Mouse (Mus musculus): ENCODE measurements around the gene Ccl2. TPM values are rescaled to one million over a fixed set of nuclear protein-coding genes. Genes with fewer than 3 reads are reported as not detected.

Ccl2 gene
- polyA plus RNA-seq, 1 experiment from 2014 or later = 36.9 TPM

DNA sequence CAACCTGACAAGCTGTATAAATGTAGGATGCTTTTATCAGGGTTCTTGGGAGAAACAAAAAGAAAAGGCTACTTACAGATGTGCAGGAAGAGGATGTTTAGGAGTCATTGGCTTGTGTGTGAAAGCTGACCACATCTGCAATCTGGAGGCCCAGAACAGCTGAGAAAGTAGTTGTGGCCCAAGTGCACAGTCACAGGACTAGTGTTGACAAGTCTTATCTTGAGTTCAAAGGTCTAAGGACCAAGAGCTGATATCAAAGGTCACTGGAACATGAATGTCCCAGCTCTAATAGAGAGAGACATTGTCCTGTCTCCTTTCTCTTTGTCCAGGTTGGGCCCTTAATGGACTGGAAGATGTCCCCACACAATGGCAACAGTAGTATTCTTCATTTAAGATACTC, 15.6 kb upstream of the Ccl2 start:
- Histone ChIP-seq H3K9ac (no peak overlapping the region), H3K4me3 (ENCODE audit: low read depth, low read length) (no peak overlapping the region), H3K4me2 (no peak overlapping the region), H3K36me3 (ENCODE audit: insufficient read depth) (no peaks in the 10 kb centered on the region), H3K9me3 (ENCODE audit: low read depth, low read length) (no peaks in the 10 kb centered on the region), H3K4me1 (ENCODE audit: insufficient read depth) (no peaks in the 10 kb centered on the region), H3K27me3 (ENCODE audit: insufficient read depth, low read length) (no peaks in the 10 kb centered on the region), H3K27ac (ENCODE audit: low read depth) (no peak overlapping the region)
- ATAC-seq (ENCODE audit: insufficient read depth) (no peak), DNase-seq (no peak)
- no peak for TF ChIP-seq CTCF (IDR thresholded peaks at IDR 0.05; ENCODE audit: low read depth)

DNA sequence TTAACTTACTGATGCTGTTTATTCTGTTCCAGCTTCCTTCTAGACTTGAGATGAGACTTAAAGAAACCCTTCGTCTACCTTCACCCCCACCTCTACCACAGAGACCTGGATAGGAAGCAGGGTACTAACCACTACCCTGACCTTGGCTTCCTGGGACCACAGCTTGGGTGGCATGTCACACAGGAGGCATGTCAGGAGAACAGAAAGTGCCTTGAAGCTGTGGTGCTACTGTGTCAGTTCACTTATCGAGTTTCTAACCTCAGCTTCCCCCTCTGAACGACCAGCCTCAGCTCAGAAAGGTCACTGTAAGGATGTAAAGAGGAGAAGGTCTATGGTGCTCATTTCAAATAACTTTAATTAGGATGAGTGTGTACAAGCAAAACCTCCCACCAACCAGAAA, 14.0 kb upstream of the Ccl2 start:
- no peak for TF ChIP-seq CTCF (IDR thresholded peaks at IDR 0.05; ENCODE audit: low read depth)
- Histone ChIP-seq H3K4me1 (ENCODE audit: insufficient read depth) (no peaks in the 10 kb centered on the region), H3K27ac (ENCODE audit: low read depth) (no peak overlapping the region), H3K4me2 (no peak overlapping the region), H3K4me3 (ENCODE audit: low read depth, low read length) (no peak overlapping the region), H3K9me3 (ENCODE audit: low read depth, low read length) (no peaks in the 10 kb centered on the region), H3K27me3 (ENCODE audit: insufficient read depth, low read length) (no peaks in the 10 kb centered on the region), H3K36me3 (ENCODE audit: insufficient read depth) (no peaks in the 10 kb centered on the region), H3K9ac (no peak overlapping the region)
- WGBS = 53% methylated on average over 3 of the region's 3 CpGs
- DNase-seq (no peak), ATAC-seq (ENCODE audit: insufficient read depth) (no peak)

DNA sequence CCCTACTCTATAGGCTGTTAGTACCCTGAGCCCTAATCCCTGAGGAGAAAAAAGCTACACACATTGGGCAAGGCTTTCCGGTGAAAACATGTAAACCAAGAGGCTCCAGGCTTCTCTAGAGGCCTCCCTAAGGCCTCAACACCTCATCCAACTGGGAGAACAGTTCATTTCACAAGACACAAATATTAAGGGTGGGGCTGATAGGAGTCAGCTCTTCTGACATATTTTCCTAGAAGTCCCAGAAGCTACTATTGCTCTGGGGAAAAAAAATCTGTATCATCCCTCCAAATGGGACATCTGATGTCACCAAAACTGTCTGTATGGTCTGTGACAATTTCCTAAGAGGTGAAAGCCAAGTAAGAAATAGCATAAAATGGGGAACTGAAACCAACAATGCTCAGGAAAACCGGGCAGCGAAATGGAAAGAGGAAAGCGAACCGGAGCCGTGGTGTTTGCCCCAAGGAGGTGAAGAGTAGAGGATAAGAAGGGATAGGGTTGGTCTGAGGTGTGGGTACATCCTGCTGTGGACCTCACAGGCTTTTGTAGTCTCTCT, 12.8 kb upstream of the Ccl2 start:
- DNase-seq (no peak), ATAC-seq (ENCODE audit: insufficient read depth) (no peak)
- no peak overlapping the region for H3K4me2 ChIP-seq
- no peaks in the 10 kb centered on the region for H3K36me3 ChIP-seq (ENCODE audit: insufficient read depth)
- H3K4me3 ChIP-seq (ENCODE audit: low read depth, low read length) = no peak overlapping the region
- no peak for TF ChIP-seq CTCF (IDR thresholded peaks at IDR 0.05; ENCODE audit: low read depth)
- WGBS = 82% methylated on average over 6 of the region's 6 CpGs
- no peaks in the 10 kb centered on the region for H3K27me3 ChIP-seq (ENCODE audit: insufficient read depth, low read length)
- no peak overlapping the region for H3K27ac ChIP-seq (ENCODE audit: low read depth)
- no peak overlapping the region for H3K9ac ChIP-seq
- H3K4me1 ChIP-seq (ENCODE audit: insufficient read depth) = no peaks in the 10 kb centered on the region
- H3K9me3 ChIP-seq (ENCODE audit: low read depth, low read length) = no peaks in the 10 kb centered on the region

DNA sequence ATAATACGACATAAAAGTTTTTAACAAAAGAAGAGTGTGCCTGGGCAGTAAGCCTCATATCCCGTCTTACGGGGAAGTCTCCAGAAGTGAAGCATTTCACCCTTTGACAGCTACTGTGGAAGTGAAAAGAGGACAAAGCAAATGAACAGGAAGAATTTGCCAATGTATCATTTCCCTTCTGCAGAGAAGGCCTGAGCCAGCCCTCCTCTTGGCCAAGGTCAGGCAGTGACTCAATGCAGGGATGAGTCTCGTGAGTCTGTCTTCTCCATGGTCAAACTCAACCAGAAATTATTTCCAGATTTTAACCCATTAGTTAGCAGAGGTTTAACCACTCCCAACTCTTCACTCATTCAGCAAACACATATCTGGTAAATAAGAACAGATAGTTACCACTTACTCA, 11.6 kb upstream of the Ccl2 start:
- Histone ChIP-seq H3K4me1 (ENCODE audit: insufficient read depth) (no peaks in the 10 kb centered on the region), H3K4me3 (ENCODE audit: low read depth, low read length) (no peak overlapping the region), H3K36me3 (ENCODE audit: insufficient read depth) (no peaks in the 10 kb centered on the region), H3K27ac (ENCODE audit: low read depth) (no peak overlapping the region), H3K9ac (no peak overlapping the region), H3K4me2 (no peak overlapping the region), H3K9me3 (ENCODE audit: low read depth, low read length) (no peaks in the 10 kb centered on the region), H3K27me3 (ENCODE audit: insufficient read depth, low read length) (no peaks in the 10 kb centered on the region)
- no peak for ATAC-seq (ENCODE audit: insufficient read depth)
- DNase-seq = no peak
- WGBS = 77% methylated on average over 4 of the region's 4 CpGs
- TF ChIP-seq CTCF (IDR thresholded peaks at IDR 0.05; ENCODE audit: low read depth) = no peak

DNA sequence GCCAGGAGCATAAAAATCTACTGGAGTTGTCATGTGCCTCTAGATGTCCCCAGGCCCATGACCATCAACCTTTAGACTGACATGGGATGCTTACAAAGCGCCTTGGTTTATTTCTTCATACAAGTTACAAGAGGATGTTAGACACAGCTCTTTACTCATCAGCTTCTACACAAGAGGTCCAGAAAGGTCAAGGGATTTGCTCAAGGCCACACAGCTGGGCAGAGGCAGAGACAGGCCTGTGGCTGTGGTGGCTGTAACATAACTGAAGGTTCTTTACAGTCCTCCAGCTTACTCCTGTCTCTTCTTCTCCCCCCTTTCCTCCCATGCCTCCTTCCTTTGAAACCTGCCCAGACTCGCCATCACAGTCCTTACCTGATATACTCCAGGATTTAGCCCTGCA, 5.2 kb upstream of the Ccl2 start:
- H3K9me3 ChIP-seq (ENCODE audit: low read depth, low read length) = no peaks in the 10 kb centered on the region
- no peak overlapping the region for H3K4me2 ChIP-seq
- DNase-seq (no peak), ATAC-seq (ENCODE audit: insufficient read depth) (no peak)
- H3K4me3 ChIP-seq (ENCODE audit: low read depth, low read length) = no peak overlapping the region
- H3K36me3 ChIP-seq (ENCODE audit: insufficient read depth) = no peaks in the 10 kb centered on the region
- H3K9ac ChIP-seq = no peak overlapping the region
- peaks cover 18% of the 10 kb centered on the region for H3K4me1 ChIP-seq (ENCODE audit: insufficient read depth)
- no peaks in the 10 kb centered on the region for H3K27me3 ChIP-seq (ENCODE audit: insufficient read depth, low read length)
- 66% methylated on average over 2 of the region's 2 CpGs for WGBS
- no peak overlapping the region for H3K27ac ChIP-seq (ENCODE audit: low read depth)
- TF ChIP-seq CTCF (IDR thresholded peaks at IDR 0.05; ENCODE audit: low read depth) = no peak

DNA sequence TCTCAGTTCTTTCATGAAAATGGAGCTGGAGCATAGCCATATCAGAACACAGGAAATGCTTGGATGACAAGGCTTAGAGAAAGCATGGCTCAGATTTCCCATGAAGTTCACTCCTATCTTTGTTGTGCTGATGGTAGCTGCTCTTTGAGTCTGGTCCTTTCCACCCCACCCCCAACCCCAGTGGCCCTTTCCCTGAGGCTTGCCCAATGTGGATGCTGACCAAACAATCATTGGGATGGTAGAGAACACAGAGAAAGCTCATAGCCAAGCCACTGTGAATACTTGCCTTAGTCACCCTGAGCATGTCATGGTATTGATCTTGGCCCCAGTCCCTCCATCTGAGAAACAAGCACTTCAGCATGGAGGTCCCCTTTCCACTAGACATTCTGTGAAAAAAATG, 3.2 kb upstream of the Ccl2 start:
- no peak for TF ChIP-seq CTCF (IDR thresholded peaks at IDR 0.05; ENCODE audit: low read depth)
- no peaks in the 10 kb centered on the region for H3K36me3 ChIP-seq (ENCODE audit: insufficient read depth)

DNA sequence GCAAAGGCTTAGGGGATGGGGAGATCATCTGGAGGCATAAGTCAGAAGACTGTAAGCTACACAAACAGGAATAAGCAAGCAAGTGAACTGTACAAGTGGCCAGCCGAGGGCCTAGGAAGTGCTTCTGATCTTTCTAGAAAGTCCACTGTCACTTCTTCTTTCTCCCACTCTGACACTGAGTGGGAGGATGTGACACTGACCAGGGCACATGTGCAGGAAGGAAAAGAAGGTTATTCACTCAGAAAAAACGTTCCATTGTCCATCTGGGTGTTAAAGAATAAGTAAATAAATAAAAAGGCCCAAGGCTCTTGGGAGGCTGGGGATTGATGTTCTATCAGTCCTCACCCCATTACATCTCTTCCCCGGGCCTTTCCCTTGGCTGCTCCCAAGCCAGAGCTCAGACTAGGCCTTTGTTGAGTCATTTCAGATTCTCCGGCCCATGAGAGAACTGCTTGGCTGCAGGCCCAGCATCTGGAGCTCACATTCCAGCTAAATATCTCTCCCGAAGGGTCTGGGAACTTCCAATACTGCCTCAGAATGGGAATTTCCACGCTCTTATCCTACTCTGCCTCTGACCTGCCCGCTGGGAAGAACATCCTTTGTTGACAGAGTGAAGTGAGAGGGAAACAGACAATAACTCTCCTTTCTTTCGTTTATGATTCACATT, 2.6 kb upstream of the Ccl2 start:
- peak overlapping the region; percentile 86 for H3K27ac ChIP-seq (ENCODE audit: low read depth)
- no peaks in the 10 kb centered on the region for H3K27me3 ChIP-seq (ENCODE audit: insufficient read depth, low read length)
- DNase-seq = peak; percentile 97
- no peak overlapping the region for H3K9ac ChIP-seq
- no peak overlapping the region for H3K4me3 ChIP-seq (ENCODE audit: low read depth, low read length)
- no peaks in the 10 kb centered on the region for H3K36me3 ChIP-seq (ENCODE audit: insufficient read depth)
- WGBS = 17% methylated on average over 8 of the region's 8 CpGs
- H3K4me2 ChIP-seq = no peak overlapping the region
- peaks cover 18% of the 10 kb centered on the region for H3K4me1 ChIP-seq (ENCODE audit: insufficient read depth)
- no peaks in the 10 kb centered on the region for H3K9me3 ChIP-seq (ENCODE audit: low read depth, low read length)
- TF ChIP-seq CTCF (IDR thresholded peaks at IDR 0.05; ENCODE audit: low read depth) = no peak
- ATAC-seq (ENCODE audit: insufficient read depth) = peak; percentile 92

More for the DNA sequence above, 3.2 kb upstream of the Ccl2 start:
- Histone ChIP-seq H3K9me3 (ENCODE audit: low read depth, low read length) (no peaks in the 10 kb centered on the region), H3K27ac (ENCODE audit: low read depth) (peak overlapping the region; percentile 86; the same call in 1 of the 2 replicates), H3K9ac (no peak overlapping the region), H3K27me3 (ENCODE audit: insufficient read depth, low read length) (no peaks in the 10 kb centered on the region), H3K4me2 (no peak overlapping the region), H3K4me3 (ENCODE audit: low read depth, low read length) (no peak overlapping the region), H3K4me1 (ENCODE audit: insufficient read depth) (peaks cover 18% of the 10 kb centered on the region)
- DNase-seq = peak; percentile 42
- no peak for ATAC-seq (ENCODE audit: insufficient read depth)
